Mouse (Mus musculus) hematopoietic stem cell, adult 5-6 weeks (primary cell): ENCODE results near the gene Irf2. TPM values are rescaled to one million over a fixed set of nuclear protein-coding genes. Genes with fewer than 3 reads are reported as not detected.

Source experiments
- total RNA-seq: library from RNA; stranded (forward); fragments of 172-1452, 232-1000 nt; gene quantifications from 2 replicates; pipeline ENCODE4 v1.2.3, GENCODE M21; 2017

The Irf2 gene
- total RNA-seq, 1 experiment from 2014 or later: 44.8 TPM

Other genes with a start within 250 kb of the Irf2 start
- gene Cenpu, start 187.7 kb upstream of the Irf2 start, total RNA-seq: 51.7 and 87.7 TPM in 2 replicates
- gene Primpol, start 122.5 kb upstream of the Irf2 start, total RNA-seq: 33.1 and 45.5 TPM in 2 replicates
- 127 and 165 TPM in 2 replicates for gene Casp3, start 122.4 kb upstream of the Irf2 start, total RNA-seq
- gene Enpp6, start 247.2 kb downstream of the Irf2 start, total RNA-seq: 0.56 TPM in 1 of 2 replicates, not detected in the other